Mouse (Mus musculus): ENCODE data around the gene Rad50.

GRCm38 (mm10) chr11:53691979-53692378, 15.1 kb downstream of the Rad50 start:
- TF ChIP-seq CTCF (IDR thresholded peaks at IDR 0.05; ENCODE audit: borderline replicate concordance, insufficient read depth, low read length), result no peak
- TF ChIP-seq POLR2A (IDR thresholded peaks at IDR 0.05; ENCODE audit: low read depth, low read length), result no peak
